Mouse (Mus musculus) embryonic facial prominence, embryonic 15.5 days (tissue): ENCODE measurements around the gene Themis2. TPM values are rescaled to one million over a fixed set of nuclear protein-coding genes. Genes with fewer than 3 reads are reported as not detected.
"Not testable (repeated sequence)": the region's sequence is repeated elsewhere in the genome, so short reads cannot be mapped to it uniquely, and the experiment has no call there.

ENCODE experiments used
- ATAC-seq: fragments of 200-750 bp; cut with Nextera tagmentation; 2 replicates; pipeline ENCODE4 v1.8.0; 2017; ENCODE audit warnings: low read depth, moderate TSS enrichment; ENCODE audit not compliant: insufficient number of reproducible peaks, low FRiP score, low TSS enrichment
- H3K27ac ChIP-seq: fragments of 300-500 bp; sonication (generic); replicated peaks from 2 replicates; pipeline ENCODE4 v1.5.1; 2015; ENCODE audit warnings: mild to moderate bottlenecking, inconsistent platforms
- H3K27me3 ChIP-seq: fragments of 300-500 bp; sonication (generic); 2 replicates; pipeline ENCODE4 v1.6.1; 2015; ENCODE audit warnings: inconsistent platforms
- H3K36me3 ChIP-seq: fragments of 300-500 bp; sonication (generic); 2 replicates; pipeline ENCODE4 v1.6.1; 2015; ENCODE audit warnings: mild to moderate bottlenecking, inconsistent platforms
- H3K4me1 ChIP-seq: fragments of 300-500 bp; sonication (generic); 2 replicates; pipeline ENCODE4 v1.6.1; 2015; ENCODE audit warnings: inconsistent platforms
- H3K4me2 ChIP-seq: fragments of 300-500 bp; sonication (generic); replicated peaks from 2 replicates; pipeline ENCODE4 v1.6.1; 2015; ENCODE audit warnings: mild to moderate bottlenecking, inconsistent platforms
- H3K4me3 ChIP-seq: fragments of 300-500 bp; sonication (generic); replicated peaks from 2 replicates; pipeline ENCODE4 v1.5.1; 2015; ENCODE audit warnings: mild to moderate bottlenecking, inconsistent platforms
- H3K9ac ChIP-seq: fragments of 300-500 bp; sonication (generic); 2 replicates; pipeline ENCODE4 v1.6.1; 2015; ENCODE audit warnings: inconsistent platforms
- H3K9me3 ChIP-seq: fragments of 300-500 bp; sonication (generic); replicated peaks from 2 replicates; pipeline ENCODE4 v1.6.1; 2016; ENCODE audit warnings: inconsistent platforms
- WGBS: fragments of 180-500 bp; shearing (Covaris S2); methylation state at CpG from one replicate; pipeline ENCODE4 v1.1.7; 2015; 5-methylcytosine and 5-hydroxymethylcytosine counted together
- polyA plus RNA-seq: library from polyadenylated mRNA; unstranded; fragments of >200 nt; fragmentation: Nextera tagmentation; extraction: Ambion mirVana; gene quantifications from 2 replicates; pipeline ENCODE4 v1.2.1, GENCODE M21; 2015

Themis2 gene
- polyA plus RNA-seq, 1 experiment from 2014 or later: 2.2 TPM

DNA sequence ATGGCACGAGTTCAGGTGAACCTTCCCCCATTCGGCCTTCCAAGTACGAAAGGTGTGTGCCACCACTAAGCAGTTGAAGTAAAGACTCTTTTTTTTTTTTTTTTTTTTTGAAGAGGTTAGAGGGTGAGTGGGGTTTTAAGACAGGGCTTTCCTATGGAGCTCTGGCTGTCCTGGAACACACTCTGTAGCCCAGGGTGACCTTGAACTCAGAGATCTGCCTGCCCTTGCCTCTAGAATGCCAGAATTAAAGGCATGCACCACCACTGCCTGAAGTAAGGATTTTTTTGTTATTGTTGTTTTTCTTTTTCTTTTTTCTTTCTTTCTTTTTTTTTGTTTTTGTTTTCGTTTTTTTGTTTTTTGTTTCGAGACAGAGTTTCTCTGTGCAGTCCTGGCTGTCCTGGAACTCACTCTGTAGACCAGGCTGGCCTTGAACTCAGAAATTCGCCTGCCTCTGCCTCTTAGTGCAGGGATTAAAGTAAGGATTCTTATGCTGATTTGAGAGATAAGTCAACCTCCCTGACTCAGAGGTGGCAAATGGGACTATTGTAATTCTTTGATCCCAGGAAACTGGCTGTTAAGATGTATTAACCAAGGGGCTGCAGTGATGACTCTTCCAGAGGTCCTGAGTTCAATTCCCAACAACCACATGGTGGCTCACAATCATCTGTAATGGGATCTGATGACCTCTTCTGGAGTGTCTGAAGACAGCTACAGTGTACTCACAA lies 46.8 kb downstream of the Themis2 start:
- Histone ChIP-seq H3K4me3 (no peak overlapping the region), H3K27ac (no peak overlapping the region), H3K36me3 (no peaks in the 10 kb centered on the region), H3K27me3 (no peaks in the 10 kb centered on the region), H3K9ac (no peak overlapping the region), H3K9me3 (no peaks in the 10 kb centered on the region), H3K4me2 (no peak overlapping the region), H3K4me1 (no peaks in the 10 kb centered on the region)
- no peak for ATAC-seq
- WGBS: 81% methylated on average over 6 of the region's 6 CpGs

DNA sequence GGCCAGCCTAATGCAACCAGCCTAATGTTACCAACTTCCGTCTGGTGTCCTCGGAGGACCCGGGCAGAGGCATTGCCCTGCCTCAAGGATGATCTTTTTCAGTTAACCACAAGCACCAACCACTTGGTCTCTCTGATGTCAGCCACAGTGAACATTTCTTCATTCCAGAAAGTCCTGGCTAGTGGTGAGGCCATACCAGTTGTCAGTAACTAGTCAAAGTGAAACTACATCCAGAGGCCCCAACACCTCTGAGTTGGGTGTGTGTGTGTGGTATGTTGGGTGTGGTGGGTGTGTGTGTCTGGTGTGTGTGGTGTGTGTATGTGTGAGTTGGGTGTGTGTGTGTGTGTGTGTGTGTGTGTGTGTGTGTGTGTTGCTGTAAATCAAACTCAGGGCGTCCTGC lies 47.4 kb downstream of the Themis2 start:
- ATAC-seq: no peak
- no peak overlapping the region for H3K27ac ChIP-seq
- no peak overlapping the region for H3K4me2 ChIP-seq
- H3K4me3 ChIP-seq: no peak overlapping the region
- no peaks in the 10 kb centered on the region for H3K36me3 ChIP-seq
- H3K4me1 ChIP-seq: no peaks in the 10 kb centered on the region
- no peaks in the 10 kb centered on the region for H3K9me3 ChIP-seq
- no peaks in the 10 kb centered on the region for H3K27me3 ChIP-seq
- H3K9ac ChIP-seq: no peak overlapping the region
- WGBS: 79% methylated on average over 4 of the region's 4 CpGs

GRCm38 (mm10) chr4:132747664-132748259 lies 48.4 kb downstream of the Themis2 start:
- 65% methylated on average over 9 of the region's 9 CpGs for WGBS
- H3K4me3 ChIP-seq: no peak overlapping the region
- no peaks in the 10 kb centered on the region for H3K9me3 ChIP-seq
- H3K4me2 ChIP-seq: no peak overlapping the region
- no peak overlapping the region for H3K27ac ChIP-seq
- no peaks in the 10 kb centered on the region for H3K36me3 ChIP-seq
- ATAC-seq: no peak
- no peaks in the 10 kb centered on the region for H3K4me1 ChIP-seq
- H3K27me3 ChIP-seq: no peaks in the 10 kb centered on the region
- no peak overlapping the region for H3K9ac ChIP-seq

DNA sequence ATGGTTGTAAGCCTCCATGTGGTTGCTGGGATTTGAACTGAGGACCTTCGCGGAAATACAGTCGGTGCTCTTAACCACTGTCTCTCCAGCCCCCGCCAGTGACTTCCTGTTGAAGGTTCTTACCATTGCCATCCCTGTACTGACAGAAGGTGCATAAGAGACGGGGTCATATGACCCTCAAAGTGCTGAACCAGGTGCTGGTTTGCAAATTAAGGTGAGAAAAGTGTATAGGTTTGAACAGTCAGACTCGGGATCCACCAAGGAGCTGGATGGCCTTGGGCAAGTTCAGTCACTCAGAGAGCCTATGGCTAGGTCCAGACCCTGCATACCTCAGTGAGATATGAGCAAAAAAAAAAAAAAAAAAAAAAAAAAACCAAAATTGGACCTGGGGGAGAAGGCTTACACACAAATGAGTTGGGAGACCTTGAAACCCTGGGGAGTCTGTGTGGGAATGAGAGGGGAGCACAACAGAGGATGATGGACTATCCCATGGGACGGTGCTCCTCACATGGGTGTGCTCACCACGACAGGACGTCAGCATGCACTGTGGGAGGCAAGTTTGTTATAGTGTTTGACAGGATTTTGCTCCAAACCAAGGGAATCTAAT lies 49.2 kb downstream of the Themis2 start:
- H3K27me3 ChIP-seq: no peaks in the 10 kb centered on the region
- no peak overlapping the region for H3K9ac ChIP-seq
- no peaks in the 10 kb centered on the region for H3K36me3 ChIP-seq
- H3K27ac ChIP-seq: no peak overlapping the region
- 82% methylated on average over 9 of the region's 9 CpGs for WGBS
- no peak overlapping the region for H3K4me3 ChIP-seq
- H3K4me2 ChIP-seq: no peak overlapping the region
- H3K9me3 ChIP-seq: no peaks in the 10 kb centered on the region
- H3K4me1 ChIP-seq: no peaks in the 10 kb centered on the region
- ATAC-seq: no peak

- no peak overlapping the region for H3K4me3 ChIP-seq
- no peak overlapping the region for H3K4me2 ChIP-seq
- no peaks in the 10 kb centered on the region for H3K27me3 ChIP-seq
- H3K36me3 ChIP-seq: no peaks in the 10 kb centered on the region
- H3K9me3 ChIP-seq: no peaks in the 10 kb centered on the region
- ATAC-seq: no peak
- no peaks in the 10 kb centered on the region for H3K4me1 ChIP-seq
- 75% methylated on average over 11 of the region's 11 CpGs for WGBS
- no peak overlapping the region for H3K27ac ChIP-seq
- H3K9ac ChIP-seq: no peak overlapping the region
These were observed 51.9 kb downstream of the Themis2 start for GRCm38 (mm10) chr4:132743992-132744911.

DNA sequence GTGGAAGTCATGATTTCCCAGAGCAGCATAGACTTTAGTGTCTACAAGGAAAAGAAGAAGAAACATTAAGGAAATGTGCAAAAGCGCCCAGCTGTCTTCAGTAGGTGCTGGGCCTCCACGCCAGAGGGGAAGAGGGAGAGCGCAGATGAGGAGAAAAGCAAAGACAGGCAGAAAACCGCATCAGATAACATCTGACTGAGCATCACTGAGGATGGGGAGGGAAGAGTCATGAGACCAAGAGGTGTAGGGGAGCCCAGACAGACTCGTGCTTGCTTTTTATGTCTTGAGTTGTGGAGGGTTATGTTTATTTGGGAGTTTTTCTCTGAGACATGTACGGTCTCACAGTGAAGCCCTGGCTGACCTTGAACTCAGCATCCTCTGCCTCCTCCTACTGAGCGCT lies 54.7 kb downstream of the Themis2 start:
- H3K27me3 ChIP-seq: no peaks in the 10 kb centered on the region
- H3K9ac ChIP-seq: no peak overlapping the region
- no peaks in the 10 kb centered on the region for H3K36me3 ChIP-seq
- no peak overlapping the region for H3K4me3 ChIP-seq
- ATAC-seq: no peak
- H3K27ac ChIP-seq: no peak overlapping the region
- no peaks in the 10 kb centered on the region for H3K9me3 ChIP-seq
- no peaks in the 10 kb centered on the region for H3K4me1 ChIP-seq
- 90% methylated on average over 7 of the region's 7 CpGs for WGBS
- no peak overlapping the region for H3K4me2 ChIP-seq

DNA sequence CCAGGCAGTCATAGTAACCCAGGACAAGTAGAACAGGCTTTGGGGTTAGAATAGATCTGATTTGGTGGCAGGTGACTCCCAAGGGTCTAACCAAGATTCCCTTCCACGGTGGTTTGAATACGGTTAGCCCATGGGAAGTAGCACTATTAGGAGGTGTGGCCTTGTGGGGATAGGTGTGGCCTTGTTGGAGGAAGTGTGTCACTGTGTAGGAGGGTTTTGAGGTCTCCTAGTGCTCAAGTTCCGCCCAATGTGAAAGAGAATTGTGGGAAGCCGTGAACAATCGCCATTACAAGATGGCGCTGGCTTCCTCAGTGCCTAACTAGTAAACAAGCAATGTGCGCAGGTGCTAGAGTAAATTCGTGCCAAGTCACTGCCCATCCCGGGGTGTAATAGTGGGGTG lies 59.0 kb downstream of the Themis2 start:
- H3K9me3 ChIP-seq, ATAC-seq, H3K4me3 ChIP-seq, H3K4me1 ChIP-seq, H3K27ac ChIP-seq, H3K4me2 ChIP-seq, H3K27me3 ChIP-seq, H3K9ac ChIP-seq, H3K36me3 ChIP-seq: not testable (repeated sequence)
- WGBS: 92% methylated on average over 9 of the region's 9 CpGs

GRCm38 (mm10) chr4:132735894-132736293 lies 60.3 kb downstream of the Themis2 start:
- H3K9ac ChIP-seq: no peak overlapping the region
- 58% methylated on average over 3 of the region's 3 CpGs for WGBS
- H3K27ac ChIP-seq: no peak overlapping the region
- no peak for ATAC-seq
- H3K4me2 ChIP-seq: no peak overlapping the region
- H3K4me3 ChIP-seq: no peak overlapping the region
- peaks cover 12% of the 10 kb centered on the region for H3K4me1 ChIP-seq
- H3K9me3 ChIP-seq: no peaks in the 10 kb centered on the region
- H3K36me3 ChIP-seq: no peaks in the 10 kb centered on the region
- H3K27me3 ChIP-seq: no peaks in the 10 kb centered on the region

GRCm38 (mm10) chr4:132735389-132735788 lies 60.8 kb downstream of the Themis2 start:
- Histone ChIP-seq H3K27me3 (no peaks in the 10 kb centered on the region), H3K27ac (no peak overlapping the region), H3K4me3 (no peak overlapping the region), H3K4me2 (no peak overlapping the region), H3K4me1 (peaks cover 12% of the 10 kb centered on the region), H3K9ac (no peak overlapping the region), H3K36me3 (no peaks in the 10 kb centered on the region), H3K9me3 (no peaks in the 10 kb centered on the region)
- no peak for ATAC-seq
- 81% methylated on average over 2 of the region's 2 CpGs for WGBS

GRCm38 (mm10) chr4:132734766-132735165 lies 61.4 kb downstream of the Themis2 start:
- Histone ChIP-seq H3K9me3 (no peaks in the 10 kb centered on the region), H3K4me1 (peaks cover 12% of the 10 kb centered on the region), H3K9ac (no peak overlapping the region), H3K4me2 (no peak overlapping the region), H3K36me3 (no peaks in the 10 kb centered on the region), H3K27me3 (no peaks in the 10 kb centered on the region), H3K27ac (no peak overlapping the region), H3K4me3 (no peak overlapping the region)
- ATAC-seq: no peak
- 90% methylated on average over 2 of the region's 2 CpGs for WGBS
